Mouse (Mus musculus): Measurements from ENCODE around the gene Tnrc6c. TPM values are rescaled to one million over a fixed set of nuclear protein-coding genes. Genes with fewer than 3 reads are reported as not detected.

The Tnrc6c gene
- polyA plus RNA-seq (2015; fragmentation: Illumina TruSeq; extraction: RNeasy Lipid Tissue Mini Kit (QIAGEN cat#74804); ENCODE audit: insufficient read depth, low read depth, low replicate concordance): 6.8 TPM

GRCm38 (mm10) chr11:117653491-117654351, at the start of gene Tnrc6c:
Tnrc6c (plus strand) TSS chr11:117654289.

GRCm38 (mm10) chr11:117781993-117782704, 128.1 kb downstream of the Tnrc6c start, which contains the start of the genes Tmc8 and Tmc6:
Tmc8 (plus strand) TSS chr11:117782076.
Tmc6 (minus strand) TSS chr11:117782198.

GRCm38 (mm10) chr11:117797511-117798159, 143.5 kb downstream of the Tnrc6c start, which contains the start of gene 6030468B19Rik:
6030468B19Rik (plus strand) TSS chr11:117797660.

GRCm38 (mm10) chr11:117809407-117810311, 155.6 kb downstream of the Tnrc6c start, which contains the start of the genes Gm20708 and Syngr2:
Gm20708 (plus strand) TSS chr11:117809668.
Syngr2 (plus strand) TSS chr11:117809668.

Other genes with a start within 250 kb of the Tnrc6c start
- not detected for gene Gm11733, start 169.9 kb upstream of the Tnrc6c start, polyA plus RNA-seq (2015; fragmentation: Illumina TruSeq; extraction: RNeasy Lipid Tissue Mini Kit (QIAGEN cat#74804); ENCODE audit: insufficient read depth, low read depth, low replicate concordance)
- gene Tmc8, start 127.8 kb downstream of the Tnrc6c start, polyA plus RNA-seq (2015; fragmentation: Illumina TruSeq; extraction: RNeasy Lipid Tissue Mini Kit (QIAGEN cat#74804); ENCODE audit: insufficient read depth, low read depth, low replicate concordance): 1.0 TPM
- 24.3 TPM for gene Tmc6, start 127.9 kb downstream of the Tnrc6c start, polyA plus RNA-seq (2015; fragmentation: Illumina TruSeq; extraction: RNeasy Lipid Tissue Mini Kit (QIAGEN cat#74804); ENCODE audit: insufficient read depth, low read depth, low replicate concordance)
- gene 6030468B19Rik, start 143.4 kb downstream of the Tnrc6c start, polyA plus RNA-seq (2015; fragmentation: Illumina TruSeq; extraction: RNeasy Lipid Tissue Mini Kit (QIAGEN cat#74804); ENCODE audit: insufficient read depth, low read depth, low replicate concordance): not detected
- 2.9 TPM for gene Gm20708, start 155.4 kb downstream of the Tnrc6c start, polyA plus RNA-seq (2015; fragmentation: Illumina TruSeq; extraction: RNeasy Lipid Tissue Mini Kit (QIAGEN cat#74804); ENCODE audit: insufficient read depth, low read depth, low replicate concordance)
- 46.4 TPM for gene Syngr2, start 155.4 kb downstream of the Tnrc6c start, polyA plus RNA-seq (2015; fragmentation: Illumina TruSeq; extraction: RNeasy Lipid Tissue Mini Kit (QIAGEN cat#74804); ENCODE audit: insufficient read depth, low read depth, low replicate concordance)
- gene Afmid, start 171.6 kb downstream of the Tnrc6c start, polyA plus RNA-seq (2015; fragmentation: Illumina TruSeq; extraction: RNeasy Lipid Tissue Mini Kit (QIAGEN cat#74804); ENCODE audit: insufficient read depth, low read depth, low replicate concordance): 2.0 TPM
- not detected for gene Tk1, start 171.8 kb downstream of the Tnrc6c start, polyA plus RNA-seq (2015; fragmentation: Illumina TruSeq; extraction: RNeasy Lipid Tissue Mini Kit (QIAGEN cat#74804); ENCODE audit: insufficient read depth, low read depth, low replicate concordance)
- gene Birc5, start 195.0 kb downstream of the Tnrc6c start, polyA plus RNA-seq (2015; fragmentation: Illumina TruSeq; extraction: RNeasy Lipid Tissue Mini Kit (QIAGEN cat#74804); ENCODE audit: insufficient read depth, low read depth, low replicate concordance): not detected
- not detected for gene Tmem235, start 206.5 kb downstream of the Tnrc6c start, polyA plus RNA-seq (2015; fragmentation: Illumina TruSeq; extraction: RNeasy Lipid Tissue Mini Kit (QIAGEN cat#74804); ENCODE audit: insufficient read depth, low read depth, low replicate concordance)
- gene Tha1, start 219.2 kb downstream of the Tnrc6c start, polyA plus RNA-seq (2015; fragmentation: Illumina TruSeq; extraction: RNeasy Lipid Tissue Mini Kit (QIAGEN cat#74804); ENCODE audit: insufficient read depth, low read depth, low replicate concordance): 8.0 TPM

All from pancreas, adult 10 weeks (tissue).